Mouse (Mus musculus): ENCODE results near the gene Prss36.
A peak's percentile ranks its signal among the peaks of the same experiment; 100 is the strongest.

Gene Prss36

DNA sequence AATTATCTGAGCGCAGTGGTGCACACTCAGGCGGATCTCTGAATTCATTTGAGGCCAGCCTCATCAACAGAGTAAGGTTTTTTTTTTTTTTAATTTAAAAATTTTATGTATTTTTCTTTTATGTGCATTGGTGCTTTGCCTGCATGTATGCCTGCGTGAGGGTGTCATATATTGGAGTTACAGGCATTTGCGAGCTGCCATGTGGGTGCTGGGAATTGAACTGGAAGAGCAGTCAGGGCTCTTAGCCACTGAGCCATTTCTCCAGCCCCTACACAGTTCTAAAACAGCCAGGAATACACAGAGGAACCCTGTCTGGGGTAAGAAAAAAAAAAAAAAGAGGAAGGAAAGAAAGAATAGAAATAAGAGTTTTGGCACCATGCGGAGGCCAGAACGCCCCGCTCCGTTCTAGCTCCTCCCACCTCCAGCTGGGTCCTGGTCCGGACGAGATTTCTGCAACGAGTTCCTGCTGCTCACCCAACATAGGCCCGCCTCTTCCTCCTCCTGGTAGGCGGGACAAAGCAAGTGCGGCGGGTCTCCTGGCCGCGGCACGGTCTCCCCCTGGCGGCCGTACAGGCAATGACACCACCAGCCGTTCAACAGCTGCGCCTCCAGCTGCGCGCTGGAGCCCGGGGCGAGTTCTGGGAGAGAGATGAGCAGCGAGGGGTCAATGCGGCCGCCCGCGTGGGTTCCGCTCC is 11.3 kb downstream of the Prss36 start:
- DNase-seq (ENCODE audit: extremely low spot score, low spot score) = peak; percentile 97

DNA sequence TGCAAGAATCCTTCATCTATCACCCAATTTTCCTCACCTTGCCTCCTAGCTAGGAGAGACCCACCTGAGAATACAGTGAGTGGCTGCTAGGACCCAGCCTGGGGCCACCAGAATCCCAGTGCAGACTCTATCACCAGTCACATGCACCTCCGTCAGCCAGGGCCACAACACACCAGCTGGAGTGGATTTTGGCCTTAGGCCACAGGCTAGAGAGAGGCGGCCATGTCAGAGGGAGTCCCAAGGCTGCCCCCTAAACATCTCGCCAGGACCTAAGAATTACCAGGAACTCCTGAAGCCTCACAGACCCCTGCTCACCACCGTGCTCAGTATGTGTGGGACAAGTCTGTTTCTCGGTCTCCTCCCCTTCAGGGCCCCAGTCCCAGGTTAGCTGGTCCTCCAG is 12.4 kb downstream of the Prss36 start:
- DNase-seq (ENCODE audit: extremely low spot score, low spot score) = no peak

DNA sequence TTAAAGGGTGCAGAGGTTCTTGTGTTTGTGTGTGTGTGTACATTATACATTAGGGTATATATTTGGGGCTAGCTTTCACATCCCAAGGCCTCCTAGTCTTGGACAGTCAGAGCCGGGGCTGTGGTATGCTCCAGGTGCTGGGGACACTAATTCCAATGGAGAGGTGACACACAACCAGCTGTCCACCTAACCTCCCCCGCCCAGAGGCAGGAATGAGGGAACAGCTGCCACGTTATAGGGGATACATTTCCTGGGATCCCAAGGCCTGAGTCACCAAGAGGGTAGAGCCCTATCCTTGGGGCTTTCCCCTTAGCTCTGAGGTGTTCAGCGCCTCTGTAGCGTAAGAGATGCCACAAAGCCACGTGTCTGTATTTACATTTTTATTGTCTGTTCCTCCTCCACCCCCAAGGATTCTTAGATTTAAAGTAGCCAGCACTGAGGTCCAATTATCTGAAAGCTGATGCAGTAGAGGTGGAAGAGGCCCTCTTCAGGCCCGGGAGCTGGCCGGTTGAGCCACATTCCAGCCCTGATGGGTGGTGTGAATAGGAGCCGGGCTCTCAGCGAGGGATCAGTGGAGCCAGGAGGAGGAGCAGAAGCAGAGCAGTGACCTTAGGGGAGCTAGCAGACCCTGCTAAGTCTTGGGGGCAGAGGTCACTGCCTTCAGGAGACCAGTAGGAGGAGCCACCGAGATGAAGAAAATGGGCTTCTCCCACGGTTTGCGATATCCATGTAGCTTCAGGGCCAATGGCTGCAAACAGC is 14.1 kb downstream of the Prss36 start:
- DNase-seq (ENCODE audit: extremely low spot score, low spot score) = peak; percentile 16

DNA sequence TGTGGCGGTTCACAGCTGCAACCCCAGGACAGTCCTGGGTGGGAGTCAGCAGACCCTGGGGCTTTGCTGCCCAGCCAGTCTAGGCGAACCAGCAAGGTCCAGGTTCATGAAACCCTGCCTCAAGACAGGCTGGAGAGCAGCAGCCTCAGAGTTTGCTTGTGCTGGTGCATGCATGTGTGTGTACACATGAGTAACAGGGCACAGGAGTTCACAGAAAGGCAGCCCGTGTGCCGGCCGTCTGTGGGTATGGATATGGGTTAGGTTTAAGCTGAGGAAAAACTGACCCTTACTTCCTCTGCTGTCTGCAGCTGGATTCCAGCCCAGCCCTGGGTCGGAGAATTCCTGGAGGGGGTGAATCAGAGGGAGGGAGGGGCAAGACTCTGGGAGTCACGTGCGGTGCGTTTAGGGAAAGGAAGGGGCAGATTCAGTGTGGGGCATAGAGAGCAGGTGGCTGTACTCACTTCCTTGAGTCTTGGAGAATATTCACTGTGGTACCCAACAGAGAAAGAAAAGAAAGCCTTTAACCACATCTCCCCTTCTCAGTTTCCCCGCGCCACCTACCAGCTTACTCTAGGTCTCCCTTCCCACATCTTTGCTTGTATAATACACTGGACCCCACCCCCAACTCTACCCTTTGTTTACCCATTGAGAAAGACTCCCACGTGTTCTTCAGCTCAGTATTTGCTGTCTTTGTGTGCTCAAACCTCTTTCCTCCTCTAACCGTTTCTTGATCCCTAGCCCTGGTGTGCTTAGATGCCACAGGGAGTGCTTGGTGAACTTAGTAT is 15.0 kb downstream of the Prss36 start:
- DNase-seq (ENCODE audit: extremely low spot score, low spot score) = no peak

DNA sequence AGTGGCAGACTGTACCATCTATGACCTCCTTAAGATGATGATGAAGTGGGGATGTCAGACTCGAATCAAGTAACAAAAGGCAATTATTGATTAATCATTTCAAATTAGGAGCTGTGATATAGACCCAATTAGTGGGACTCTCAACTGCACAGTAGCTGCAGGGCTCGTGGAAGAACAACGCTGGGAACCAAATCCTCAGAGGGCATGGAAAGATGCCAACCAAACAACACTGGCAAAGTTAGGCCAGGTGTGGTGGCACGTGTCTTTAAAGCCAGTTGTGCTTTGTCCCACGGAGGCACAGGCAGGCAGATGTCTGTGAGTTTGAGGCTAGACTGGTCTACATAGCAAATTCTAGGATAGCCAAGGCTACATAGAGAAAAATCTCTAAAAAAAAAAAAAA is 15.9 kb downstream of the Prss36 start:
- no peak for DNase-seq (ENCODE audit: extremely low spot score, low spot score)

DNA sequence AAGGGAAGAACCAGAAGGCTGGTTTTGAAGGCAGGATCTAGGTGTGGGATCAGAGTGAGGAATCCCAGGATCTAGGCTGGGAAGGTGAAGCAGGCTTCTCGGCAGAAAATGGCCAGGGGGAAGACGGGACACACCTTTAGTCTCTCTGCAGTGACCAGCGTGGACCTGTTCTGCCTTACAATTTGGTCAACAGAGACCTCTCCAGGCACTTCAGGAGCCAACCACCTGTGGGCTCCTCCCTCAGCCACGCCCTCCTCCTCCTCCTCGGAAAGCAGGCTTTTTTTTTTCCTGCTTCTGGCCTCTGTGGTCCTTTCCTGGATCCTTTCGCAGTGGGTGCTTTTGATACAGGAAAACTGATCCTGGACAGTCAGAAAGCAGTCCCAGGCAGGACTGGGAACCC is 16.6 kb downstream of the Prss36 start, which contains the start of gene Prss8:
Gene Prss8 (minus strand): TSS at position 182 of the 400 bp plus-strand sequence.
- DNase-seq (ENCODE audit: extremely low spot score, low spot score) = no peak

DNA sequence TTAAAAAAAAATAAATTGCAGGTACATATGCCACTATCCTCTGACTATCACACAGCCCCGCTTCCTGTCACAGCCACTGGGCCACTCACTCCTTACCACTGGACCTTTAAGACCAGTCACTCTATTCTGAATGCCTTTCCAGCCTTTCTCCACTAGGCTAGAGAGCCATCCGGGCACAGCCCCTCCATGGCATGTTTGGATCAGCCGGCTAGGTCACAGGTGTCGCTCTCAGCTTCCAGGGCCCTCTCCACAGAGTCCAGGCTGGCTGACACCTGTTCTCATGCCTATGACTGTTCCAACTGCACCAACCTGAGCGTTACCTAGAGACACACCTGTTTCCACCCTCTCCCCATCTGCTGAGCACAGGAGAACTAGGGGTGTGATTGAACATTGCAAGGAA is 17.9 kb downstream of the Prss36 start:
- DNase-seq (ENCODE audit: extremely low spot score, low spot score) = no peak

DNA sequence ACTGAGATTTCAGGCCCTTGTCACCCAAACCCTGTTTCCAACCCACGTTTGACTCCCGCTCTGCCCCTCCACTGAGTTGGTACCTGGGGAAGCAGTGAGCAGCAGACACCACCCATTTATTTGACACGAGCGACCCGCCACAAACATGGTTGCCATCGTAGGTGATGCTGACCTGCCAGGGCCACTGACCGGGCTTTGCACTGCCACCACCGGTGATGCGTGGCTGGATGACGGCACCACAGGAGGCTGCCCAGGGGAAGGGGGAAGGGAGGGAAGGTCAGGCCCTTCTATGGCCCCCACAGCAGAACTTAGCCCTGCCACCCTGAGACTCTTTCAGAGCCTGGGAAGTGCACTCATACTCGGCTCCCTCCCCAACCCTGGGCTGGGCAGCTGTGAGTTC is 18.8 kb downstream of the Prss36 start:
- DNase-seq (ENCODE audit: extremely low spot score, low spot score) = no peak

DNA sequence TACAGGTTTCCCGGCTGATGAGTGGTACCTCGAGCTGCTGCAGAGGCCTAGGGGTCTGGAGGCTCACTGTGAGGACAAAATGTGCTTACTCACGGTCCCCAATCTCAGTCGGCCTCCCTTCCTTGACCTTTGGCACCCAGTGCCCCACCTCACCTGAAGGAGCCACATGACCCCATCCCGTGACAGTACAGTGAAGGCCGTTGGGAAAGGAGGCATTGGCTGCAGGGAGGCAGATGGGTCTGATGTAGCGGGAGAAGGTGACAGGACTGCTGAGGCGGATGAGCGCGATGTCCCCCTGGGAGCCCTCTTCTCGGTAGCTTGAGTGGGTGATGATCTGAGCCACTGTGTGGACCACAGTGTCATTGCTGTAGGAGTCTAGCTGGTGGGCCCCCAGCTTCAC is 19.7 kb downstream of the Prss36 start:
- no peak for DNase-seq (ENCODE audit: extremely low spot score, low spot score)

DNA sequence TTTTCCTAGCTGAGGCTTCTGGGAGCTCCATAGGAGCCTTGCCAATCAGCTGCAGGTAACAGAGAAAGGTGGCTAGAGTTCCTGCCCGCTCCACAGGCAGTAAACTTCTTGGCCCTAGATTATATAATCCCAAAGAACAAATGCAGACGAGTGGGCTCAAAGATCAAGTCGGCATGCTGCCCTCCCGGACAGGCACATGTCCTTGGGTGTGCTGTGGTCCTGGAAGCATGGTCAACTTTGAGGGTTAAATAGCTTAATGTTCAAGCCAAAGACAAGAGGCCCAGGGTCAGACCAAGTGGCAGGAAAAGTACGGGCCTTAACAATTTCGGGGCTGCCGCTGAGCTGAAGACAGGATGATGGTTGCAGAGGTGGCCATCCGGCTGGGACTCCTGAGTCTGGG is 20.5 kb downstream of the Prss36 start:
- DNase-seq (ENCODE audit: extremely low spot score, low spot score) = no peak

DNA sequence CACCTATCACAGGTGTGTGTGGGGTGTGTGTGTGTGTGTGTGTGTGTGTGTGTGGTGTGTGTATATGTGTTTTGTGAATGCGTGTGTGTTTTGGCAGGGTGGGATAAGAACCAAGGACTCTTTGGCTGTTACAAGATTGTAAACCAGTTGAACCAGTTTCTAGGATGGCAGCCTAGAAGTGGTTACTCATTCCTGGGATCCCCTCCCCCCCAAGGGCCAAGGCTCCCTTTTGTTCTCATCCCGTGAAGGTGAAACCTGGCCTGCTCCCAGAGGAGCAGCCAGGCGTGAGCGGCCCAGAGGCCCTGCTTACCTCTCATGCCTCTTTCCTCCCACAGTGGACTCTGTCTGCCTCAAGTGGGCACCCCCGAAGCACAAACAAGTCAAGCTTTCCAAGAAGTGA is 21.3 kb downstream of the Prss36 start:
- no peak for DNase-seq (ENCODE audit: extremely low spot score, low spot score)

DNA sequence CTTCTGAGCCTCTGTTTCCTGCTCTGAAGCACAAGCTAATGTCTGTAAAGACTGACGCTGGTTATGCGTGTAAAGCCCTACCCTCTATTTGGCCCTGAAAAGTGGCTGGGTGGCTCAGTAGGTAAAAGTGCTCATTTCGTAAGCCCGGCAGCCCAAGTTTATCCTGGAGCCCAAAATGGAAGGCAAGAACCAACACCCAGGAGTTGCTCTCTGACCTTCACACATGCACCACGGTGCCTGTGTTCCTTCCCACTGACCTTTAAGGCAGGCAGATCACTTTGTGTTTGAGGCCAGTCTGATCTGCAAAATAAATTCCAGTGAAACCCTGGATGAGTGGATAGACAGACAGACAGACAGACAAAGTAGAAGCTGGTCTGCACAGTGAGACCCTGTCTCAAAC is 22.8 kb downstream of the Prss36 start:
- DNase-seq (ENCODE audit: extremely low spot score, low spot score) = no peak

DNA sequence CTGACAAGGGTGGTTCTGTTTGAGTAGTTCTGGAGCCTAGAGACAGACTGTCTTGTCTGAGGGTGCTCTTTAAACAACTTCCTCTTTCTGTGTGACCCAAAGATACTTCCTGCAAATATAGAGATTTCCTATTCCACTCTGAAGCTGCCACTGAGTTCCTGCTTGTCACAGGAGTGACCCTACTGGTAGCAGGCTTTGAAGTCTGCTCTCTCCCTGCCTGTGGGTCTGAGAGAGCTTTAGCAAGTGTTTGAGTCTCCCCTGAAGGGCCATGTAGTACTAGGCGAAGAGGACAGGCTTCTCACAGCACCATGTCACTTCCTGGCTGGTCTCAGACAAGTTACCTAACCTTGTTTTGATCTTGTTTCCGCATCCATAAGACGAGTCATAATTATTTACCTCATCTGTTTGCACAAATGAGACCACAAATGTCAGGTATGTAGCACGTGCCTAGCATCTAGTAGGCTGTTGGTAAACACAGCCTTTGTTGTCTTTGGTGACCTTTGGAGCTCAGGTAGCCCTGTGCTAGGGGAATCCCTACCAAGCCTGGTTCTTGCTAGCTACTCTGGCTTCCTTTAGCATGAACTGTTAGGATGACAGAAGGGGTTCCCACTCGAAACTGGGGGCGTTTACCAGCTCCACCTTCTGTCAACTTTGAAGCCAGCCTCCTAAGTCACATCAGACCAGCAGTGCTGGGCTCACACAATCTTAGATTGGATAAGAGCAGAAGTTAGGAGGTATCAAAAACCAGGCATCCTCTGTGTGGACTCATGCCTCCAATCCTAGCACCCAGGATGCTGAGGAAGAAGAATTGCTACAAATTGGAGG is 23.9 kb downstream of the Prss36 start:
- DNase-seq (ENCODE audit: extremely low spot score, low spot score) = no peak

DNA sequence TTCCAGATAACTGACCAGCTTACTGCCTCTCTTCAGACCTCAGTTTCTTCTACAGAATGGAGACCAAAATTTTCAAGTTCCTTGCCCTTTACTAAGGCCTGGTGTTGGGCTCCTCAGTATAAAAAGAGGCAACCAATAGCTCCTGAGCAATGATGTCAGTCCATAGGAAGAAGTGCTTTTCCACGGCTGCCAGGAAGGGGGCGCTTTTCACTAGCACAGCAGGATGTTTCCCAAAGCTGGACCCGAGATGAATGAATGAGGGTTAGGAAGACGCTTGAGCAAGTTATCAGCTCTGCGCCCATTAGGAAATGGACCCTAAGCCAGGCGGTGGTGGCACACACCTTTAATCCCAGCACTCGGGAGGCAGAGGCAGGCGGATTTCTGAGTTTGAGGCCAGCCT is 25.0 kb downstream of the Prss36 start:
- no peak for DNase-seq (ENCODE audit: extremely low spot score, low spot score)

DNA sequence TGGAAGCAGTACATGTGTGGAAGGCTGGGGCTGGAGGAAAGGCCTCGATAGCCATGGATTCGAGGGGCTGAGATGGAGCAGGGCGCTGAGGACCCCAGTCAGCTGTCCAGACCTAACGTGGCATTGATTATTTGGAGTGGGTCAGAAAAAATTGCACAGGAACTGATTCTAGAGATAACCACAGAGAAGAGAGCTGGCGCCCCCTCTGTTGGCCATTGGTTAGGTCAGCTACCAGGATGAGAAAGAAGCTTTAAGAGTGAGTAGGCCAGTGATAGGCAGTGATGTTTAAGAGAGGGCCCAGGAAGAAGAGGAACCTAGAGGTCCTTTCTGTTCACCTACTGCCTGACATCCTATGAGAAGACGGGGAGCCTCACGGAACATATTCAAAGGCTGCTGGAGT is 27.2 kb downstream of the Prss36 start:
- peak; percentile 20 for DNase-seq (ENCODE audit: extremely low spot score, low spot score)

DNA sequence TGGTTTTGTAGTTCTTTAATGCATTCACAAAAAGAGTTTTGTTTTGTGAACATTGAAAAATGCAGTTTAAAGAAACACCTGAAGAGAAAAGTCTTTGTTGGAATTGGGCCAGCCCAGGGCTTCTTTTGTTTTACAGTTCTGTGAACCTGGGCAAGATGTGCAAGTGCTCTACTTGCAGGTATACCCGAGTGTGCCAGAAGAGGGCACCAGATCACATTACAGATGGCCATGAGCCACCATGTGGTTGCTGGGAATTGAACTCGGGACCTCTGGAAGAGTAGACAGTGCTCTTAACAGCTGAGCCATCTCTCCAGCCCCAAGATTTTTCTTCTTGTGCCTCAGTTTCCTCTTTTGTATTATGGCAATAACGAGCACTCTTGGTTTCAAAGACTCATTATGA is 28.3 kb downstream of the Prss36 start:
- peak; percentile 40 for DNase-seq (ENCODE audit: extremely low spot score, low spot score)

DNA sequence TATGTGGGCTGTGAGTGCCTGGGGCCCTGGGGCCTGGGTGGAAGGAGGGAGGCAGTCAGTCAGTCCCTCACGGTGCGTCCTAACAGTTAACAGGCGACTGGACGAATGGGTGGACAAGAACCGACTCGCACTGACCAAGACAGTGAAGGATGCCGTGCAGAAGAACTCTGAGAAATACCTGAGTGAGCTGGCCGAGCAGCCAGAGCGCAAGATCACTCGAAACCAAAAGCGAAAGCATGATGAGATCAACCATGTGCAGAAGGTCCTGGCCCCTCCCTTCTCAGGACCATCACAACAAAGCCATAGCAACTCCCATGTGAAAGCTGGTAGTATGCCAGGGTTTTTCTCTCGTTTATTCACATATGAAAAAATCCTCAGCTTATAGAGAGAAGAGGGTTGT is 31.2 kb downstream of the Prss36 start:
- DNase-seq (ENCODE audit: extremely low spot score, low spot score) = no peak

DNA sequence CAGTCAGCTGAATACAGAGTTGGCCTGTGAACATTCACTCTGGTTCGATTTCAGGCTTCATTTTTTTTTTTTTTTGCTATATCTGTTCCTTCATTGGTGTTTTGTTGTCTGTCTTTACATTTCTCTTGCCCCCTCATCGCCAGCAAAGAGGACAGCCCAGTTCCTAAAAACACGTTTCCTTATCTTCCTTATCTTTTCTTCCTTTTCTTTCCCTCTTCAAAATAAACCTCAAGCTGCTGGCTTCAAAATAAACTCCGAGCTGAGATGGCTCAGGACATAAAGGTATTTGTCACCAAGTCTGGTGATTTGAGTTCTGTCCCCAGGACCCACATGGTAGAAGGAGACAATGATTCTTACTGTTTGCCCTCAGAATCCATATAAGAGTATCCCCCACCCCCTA is 33.6 kb downstream of the Prss36 start:
- DNase-seq (ENCODE audit: extremely low spot score, low spot score) = no peak

DNA sequence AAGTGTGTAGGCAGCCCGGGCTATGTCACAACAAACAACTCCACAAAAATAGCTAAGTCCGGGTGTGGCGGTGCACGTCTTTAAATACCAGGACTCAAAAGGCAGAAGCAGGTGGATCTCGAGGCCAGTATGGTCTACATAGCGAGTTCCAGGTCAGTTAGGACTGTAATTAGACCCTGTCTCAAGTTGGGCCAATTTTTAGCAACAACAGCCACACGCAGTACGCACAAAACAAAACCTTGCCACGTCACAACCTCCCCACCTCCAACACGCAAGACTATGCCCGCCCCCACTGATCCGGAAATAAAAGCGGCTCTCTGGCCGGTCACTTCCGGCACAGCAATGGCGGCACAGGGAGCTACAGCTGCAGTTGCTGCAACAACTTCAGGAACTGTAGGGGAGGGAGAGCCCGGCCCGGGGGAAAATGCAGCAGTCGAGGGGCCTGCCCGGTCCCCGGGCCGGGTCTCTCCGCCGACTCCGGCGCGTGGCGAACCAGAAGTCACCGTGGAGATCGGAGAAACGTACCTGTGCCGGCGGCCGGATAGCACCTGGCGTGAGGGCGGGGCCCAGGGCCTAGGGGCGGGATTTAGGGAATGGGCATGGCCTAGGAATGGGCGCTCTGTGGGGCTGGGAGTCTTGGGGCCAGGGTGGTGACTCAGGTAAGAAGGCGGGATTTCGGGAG is 34.2 kb downstream of the Prss36 start, which contains the start of gene Kat8:
Gene Kat8 (plus strand): TSS at position 327 of the 682 bp plus-strand sequence.
- DNase-seq (ENCODE audit: extremely low spot score, low spot score) = peak; percentile 92

DNA sequence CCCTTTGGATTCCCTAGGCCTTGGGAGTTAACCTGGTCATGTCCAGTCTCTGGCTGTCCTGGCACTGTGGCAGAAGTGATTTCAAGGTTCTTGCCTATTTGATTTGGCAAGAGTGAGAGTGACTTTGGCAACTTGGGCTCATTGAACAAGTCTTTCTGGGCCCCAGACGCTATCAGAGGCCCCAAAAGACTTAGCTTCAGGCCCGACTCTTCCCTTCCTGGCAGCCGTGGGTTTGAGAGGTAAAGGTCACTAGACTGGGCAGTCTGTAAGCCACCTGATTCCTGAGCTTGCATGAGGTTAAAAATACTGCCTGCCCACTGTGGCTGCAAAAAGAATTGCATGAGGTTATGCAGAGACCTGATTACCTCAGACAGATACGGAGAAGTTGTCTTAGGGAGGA is 37.9 kb downstream of the Prss36 start:
- DNase-seq (ENCODE audit: extremely low spot score, low spot score) = no peak

DNA sequence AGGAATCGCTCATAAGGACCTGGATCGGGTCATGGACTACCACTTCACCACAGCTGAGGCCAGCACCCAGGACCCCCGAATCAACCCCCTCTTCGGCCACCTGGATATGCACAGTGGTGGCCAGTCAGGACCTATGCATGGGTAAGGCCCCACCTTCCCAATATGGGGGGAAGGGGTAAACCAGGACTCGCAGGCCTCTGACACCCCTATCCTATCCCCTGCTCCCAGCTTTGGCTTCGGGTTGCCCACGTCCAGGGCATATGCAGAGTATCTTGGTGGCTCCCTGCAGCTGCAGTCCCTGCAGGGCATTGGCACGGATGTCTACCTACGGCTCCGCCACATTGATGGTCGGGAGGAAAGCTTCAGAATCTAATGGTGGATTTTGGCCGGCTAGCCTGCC is 38.6 kb downstream of the Prss36 start:
- no peak for DNase-seq (ENCODE audit: extremely low spot score, low spot score)
